Mouse (Mus musculus) thymus, postnatal 36 days (tissue): ENCODE results near the gene Stx5a.
A peak's percentile ranks its signal among the peaks of the same experiment; 100 is the strongest.

ENCODE experiments used
- DNase-seq, 2 experiments: peaks; one replicate each; pipeline ENCODE4 v3.0.0; 2022; ENCODE audit warnings: mixed read lengths in 2 of 2

Stx5a gene

DNA sequence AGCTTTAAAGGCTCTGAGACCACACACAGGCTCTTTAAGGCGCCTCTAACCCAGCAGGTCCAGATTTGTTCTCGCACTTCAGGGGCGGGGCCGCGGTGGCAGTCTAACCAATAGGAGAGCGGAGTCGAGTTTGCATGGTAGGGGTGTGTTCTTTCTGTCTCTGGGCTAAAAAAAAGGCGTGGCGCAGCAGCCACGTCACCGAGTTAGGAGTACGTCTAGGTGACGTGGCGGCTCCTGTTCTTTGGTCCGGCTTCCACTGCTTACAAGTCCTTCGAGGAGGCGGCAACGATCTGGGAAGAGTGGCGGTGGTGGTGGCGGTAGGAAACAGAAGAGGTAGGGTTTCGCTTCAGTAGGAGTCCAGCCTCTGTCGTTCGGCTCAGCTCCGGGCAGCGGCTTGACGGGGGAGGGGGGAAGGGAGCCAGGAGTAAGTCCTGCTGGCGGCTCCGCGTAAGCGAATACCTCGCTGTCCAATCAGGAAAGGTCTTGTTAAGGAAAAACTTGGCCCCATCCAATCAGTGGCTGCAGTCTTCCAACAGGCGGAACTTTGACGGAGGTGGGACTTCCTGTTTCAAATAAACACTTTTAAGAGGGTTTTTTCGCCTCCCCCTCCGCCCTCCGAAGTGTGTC lies at the start of gene Stx5a:
TSS of gene Stx5a (plus strand) at position 171 of the 627 bp plus-strand sequence.
- peak; percentile 91 to 95 for DNase-seq

DNA sequence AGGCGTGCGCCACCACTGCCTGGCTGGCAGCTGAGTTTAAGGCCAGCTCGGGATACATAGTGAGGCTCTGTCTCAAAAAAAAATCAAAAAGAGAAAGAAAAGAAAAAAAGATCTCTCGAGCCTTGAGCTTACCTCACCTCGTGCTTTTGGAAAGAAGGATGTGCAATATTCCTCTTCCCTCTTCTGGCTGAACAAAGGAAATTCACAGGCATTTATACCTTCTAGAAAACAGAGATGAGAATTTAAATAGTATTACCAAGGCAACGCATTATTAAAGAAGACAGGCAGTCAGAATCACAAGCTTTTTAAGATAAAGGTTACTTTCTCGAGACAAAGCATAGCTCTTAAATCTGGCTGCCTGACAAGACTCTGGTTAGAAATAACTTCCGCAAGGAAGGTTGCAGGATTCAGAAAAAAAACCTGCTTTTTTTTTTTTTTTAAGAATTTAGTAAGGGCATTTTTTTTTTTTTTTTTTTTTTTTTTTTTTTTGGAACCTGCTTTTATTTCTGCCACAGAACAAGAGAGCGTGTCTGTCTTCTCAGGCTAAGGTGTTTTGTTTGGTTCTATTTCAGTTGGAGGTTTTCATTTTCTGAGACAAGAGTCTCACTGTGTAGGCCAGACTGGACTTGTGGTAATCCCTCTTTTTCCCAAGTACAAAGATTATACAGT lies 49.2 kb upstream of the Stx5a start:
- no peak for DNase-seq

DNA sequence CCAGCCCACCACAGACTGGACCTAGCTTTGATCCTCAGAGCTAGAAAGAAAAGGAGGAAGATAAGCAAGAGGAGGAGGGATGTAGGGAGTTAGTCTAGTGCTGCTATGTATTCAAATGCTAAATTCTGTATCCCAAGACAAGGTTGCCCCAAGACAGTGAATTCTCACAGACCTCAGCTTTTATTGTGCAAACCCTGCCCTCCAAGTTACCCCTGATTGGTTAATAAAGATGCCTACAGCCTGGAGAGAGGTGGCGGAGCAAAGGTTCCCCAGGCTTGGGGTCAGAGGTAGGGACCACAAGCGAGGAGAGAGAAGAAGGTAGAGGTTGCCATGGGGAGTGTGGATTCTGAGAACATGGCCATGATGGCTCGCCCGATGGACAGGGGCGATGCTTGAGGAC lies 48.5 kb upstream of the Stx5a start:
- DNase-seq = no peak

DNA sequence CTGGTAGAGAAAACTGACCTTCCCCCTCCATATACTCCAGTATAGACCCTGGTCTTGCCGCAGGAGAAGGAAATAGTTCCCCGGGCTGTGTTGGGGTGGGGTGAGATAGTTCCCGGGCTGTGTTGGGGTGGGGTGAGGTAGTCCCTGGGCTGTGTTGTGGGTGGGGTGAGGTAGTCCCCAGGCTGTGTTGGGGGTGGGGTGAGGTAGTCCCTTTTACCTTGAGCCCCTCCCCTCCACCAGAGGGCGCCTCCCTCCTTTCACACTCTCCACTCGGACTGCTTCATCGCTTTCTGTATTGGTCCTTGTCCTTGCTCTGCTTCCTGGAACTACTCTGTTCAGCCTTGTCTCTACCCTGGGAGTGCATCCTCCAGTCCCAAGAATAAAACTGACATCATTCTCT lies 45.9 kb upstream of the Stx5a start:
- DNase-seq = peak; percentile 71 to 75

DNA sequence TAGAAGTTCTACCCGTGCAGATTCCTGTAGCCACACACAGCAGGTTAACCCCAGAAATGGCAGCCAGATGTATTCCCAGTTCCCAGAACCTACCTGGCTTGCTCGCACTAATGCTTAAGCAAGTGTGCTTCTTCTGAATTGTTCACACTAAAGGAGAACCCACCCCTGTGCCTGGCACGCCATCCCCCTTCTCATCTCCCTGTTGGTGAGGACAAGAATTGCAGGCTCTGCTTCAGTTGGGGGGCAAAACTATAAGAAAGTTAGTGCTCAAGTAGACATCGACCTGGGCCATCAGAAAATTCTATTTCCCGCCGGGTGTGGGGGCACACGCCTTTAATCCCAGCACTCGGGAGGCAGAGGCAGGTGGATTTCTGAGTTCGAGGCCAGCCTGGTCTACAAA lies 41.6 kb upstream of the Stx5a start:
- DNase-seq = no peak

DNA sequence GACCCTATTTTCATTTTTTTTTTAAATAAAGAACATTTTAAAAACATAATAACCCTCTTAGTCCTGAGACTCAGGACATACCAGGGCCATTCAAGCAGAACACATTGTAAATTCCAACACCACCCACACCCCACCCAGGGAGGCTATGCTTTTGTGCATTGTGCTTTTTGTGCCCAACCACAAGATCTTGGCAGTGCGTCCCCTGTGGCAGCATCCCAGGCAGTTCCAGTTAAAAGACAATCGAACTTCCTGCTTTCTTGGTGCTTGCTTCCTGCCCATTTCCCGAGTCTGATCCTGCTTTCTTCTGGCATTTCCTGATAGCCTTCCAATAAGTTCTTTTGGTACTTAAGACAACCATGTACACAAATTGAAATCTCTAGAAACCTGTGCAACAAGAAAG lies 38.8 kb upstream of the Stx5a start:
- no peak for DNase-seq

DNA sequence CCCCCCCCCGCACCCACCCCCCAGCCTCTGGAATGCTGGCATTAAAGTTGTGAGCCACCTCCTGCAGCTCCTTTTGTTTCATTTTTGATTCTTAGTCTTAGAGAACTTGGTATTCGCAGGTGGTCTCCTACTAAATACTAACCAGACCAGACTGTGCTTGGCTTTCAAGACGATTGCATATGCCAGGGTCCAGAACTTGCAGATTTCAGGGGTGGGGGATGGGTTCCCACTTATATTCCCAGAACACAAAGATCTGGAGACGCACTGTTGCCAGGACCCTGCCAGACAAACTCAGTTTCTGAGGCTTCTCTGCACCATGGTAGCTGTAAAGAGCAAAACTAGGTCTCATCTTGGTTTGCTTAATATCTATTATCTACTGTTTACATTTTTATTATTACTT lies 37.6 kb upstream of the Stx5a start:
- no peak for DNase-seq

DNA sequence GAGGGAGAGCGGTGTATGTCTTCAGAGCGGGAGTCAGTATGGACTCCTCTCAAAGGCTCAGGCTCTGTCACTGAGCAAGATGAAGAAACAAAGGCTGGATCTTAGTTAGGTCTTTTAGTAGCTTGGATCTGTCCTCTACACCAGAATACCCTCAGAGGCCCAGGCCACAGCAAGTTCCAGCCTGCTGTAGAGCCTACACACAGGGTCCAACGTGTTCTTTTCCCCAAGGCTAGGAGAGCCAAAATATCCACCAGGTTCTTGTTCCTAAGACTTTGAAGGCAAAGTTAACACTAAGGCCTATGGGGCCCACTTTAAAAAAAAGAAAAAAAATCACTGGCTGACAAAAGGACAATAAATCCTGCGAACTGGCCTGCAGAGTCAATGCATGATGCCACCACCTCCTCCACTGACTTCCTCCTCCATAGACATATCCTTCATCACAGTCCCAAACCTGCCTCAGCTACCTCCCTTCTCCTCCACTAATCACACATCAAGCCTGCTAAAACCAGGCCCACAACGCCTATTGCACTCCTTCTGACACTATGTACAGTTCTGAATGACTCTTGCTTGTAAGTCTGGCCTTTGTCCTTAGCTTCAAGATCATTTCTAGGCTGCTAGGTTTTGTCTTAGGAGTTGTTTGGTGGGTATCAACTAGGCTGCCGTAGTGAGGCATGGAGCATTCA lies 36.0 kb upstream of the Stx5a start:
- no peak for DNase-seq

DNA sequence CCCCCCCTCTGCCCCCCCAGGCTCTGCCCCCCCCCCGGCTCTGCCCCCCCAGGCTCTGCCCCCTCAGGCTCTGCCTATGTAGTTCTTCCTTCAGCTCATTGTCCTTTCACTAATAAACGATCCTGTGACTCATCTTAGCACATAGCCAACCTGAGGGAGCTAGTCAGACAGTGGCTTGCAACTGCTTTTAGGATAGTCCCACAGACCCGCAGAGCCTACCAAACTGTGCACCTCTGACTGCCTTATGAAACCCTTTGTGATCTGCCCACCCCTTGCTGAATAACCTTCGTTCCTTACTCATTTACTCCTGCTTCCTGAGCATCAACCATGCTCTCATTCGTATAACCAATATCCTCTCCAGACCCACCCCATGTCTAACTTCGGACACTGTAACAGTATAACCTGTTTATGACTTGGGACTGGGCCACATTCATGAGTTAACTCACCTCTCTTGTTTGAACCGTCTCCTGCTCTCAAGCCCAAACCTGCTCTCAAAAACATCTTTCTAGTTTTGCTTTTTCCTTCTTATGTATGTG lies 35.0 kb upstream of the Stx5a start:
- DNase-seq = no peak

DNA sequence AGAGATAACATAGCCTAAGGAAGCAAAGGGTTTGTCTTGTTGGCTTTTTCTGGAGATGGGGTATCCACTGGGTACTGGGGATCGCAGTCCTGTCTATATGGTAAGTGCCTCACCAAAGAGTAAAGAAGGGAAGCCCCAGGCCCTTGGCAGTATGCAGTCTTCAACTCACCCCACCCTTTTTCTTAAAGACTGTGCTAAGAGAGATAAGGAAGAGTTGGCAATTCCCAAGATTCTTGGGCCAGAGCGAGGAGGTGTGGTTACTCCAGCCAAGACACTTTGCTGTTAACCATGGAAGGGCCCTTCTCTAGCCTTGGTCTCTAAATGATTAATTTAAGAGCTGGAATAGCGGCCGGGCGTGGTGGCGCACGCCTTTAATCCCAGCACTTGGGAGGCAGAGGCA lies 34.3 kb upstream of the Stx5a start:
- no peak for DNase-seq

DNA sequence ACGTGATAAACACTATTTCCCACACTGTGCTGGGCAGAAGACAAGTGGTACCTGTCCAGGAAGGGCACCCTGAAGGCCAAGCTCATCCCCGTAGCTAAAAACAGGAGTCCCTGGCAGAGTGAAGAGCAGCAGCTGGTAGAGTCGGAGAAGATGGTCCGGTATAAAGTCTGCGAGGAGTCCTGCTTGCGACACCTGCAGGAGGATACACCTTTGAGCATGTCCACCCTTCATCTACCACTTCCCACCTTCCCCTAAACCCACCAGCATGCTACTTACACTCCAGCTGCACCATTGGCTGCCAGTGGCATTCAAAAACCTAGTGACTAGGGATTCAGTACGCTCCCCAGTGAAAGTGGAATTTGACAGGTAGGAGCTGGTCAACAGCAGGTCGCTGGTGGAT lies 32.3 kb upstream of the Stx5a start:
- no peak for DNase-seq

DNA sequence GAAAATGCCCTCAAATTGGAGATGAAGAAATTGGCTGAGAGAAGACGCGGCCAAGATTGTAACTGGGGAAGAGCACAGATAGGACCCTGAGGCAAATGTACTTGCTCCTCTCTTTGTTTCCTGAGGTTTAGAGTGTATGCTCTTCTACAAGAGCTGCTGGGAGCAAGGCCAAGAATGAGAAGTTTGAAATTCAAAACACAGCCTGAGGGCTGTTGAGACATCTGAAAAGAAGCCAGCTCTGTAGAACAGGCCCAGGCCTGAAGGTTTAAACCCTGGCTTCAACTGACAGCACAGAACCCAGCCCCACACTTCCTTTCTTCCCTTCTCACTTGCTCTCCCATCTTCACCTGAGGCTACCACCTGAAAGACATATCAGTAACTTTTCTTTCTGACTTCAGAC lies 31.2 kb upstream of the Stx5a start:
- DNase-seq = no peak

DNA sequence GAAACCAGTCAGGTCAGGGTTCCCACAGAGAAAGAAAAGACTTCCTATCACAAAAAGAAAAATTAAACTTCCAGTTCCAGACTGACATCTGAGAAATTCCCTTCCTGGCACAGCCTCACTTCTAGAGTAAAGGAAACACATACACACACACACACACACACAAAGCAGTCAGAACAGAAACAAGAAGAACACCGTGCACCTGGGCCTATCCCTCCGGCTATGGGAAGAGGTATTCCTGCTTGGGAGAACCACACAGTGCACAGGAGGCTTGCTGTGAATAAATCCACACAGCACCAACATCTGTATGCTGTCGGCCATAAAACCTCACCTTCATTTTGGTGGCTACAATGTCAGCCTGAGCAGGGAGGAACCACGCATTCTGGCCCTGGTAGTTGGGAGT lies 29.7 kb upstream of the Stx5a start:
- no peak for DNase-seq

DNA sequence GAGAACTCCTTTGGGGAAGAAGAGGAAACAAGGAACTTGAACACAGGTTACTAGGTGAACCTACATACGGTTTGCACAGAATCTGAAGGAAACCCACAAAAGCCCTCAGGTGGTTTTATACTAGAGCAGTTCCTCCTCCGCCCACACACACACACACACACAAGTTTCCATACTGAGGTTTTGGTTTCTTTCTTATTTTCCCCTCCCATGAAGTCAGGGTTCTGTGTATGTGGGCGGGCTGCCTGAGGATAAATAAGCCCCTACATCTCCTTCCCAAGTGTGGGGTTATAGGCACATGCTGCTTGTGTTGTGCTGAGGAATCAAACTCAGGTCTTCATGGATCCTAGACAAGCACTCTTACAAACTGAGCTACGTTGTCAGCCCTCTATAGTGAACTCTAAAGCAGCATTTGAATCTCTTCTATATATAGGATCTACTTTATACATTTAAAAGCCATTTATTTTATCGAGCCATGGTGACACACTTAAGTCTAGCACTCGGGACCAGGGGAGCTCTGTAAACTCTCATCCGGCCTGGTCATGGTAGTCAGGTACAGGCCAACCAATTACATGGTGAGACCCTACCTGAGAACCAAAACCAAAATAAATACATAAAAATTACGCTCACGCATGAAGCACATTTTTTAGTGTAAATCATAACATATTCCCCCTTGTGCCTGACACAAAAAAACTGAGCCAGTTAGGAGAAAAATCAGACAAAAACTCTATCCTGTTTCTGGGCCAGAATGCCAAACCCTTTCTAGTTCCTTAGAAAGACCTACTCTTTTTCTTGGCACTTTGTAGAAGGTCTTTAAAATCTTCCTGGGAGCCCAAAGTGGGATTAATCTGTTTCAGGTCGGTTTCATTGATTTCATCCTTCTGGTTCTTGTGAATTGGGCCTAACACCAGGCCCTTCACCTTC lies 29.0 kb upstream of the Stx5a start:
- DNase-seq = peak; percentile 48 to 58

DNA sequence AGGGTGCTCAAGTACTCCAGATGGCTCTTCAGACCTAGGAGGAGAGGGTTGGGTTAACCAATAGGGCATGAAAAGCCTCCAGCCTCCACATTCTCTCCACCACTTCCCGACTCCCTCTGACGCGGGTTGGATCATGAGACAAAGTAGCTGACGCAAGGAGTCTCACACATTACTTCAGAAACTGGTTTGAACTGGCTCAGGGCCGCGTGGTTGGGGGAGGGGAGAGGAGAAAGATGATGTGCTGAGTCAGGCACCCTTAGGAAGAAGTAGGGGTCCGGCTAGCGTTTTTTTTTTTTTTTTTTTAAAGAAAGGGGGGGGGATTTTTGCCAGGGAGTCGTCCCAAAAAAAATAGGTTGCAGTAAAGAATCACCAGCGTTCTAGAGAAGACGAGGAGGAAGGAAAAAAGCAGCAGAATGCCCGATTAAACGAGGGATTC lies 28.3 kb upstream of the Stx5a start:
- DNase-seq = peak; percentile 64 to 78

DNA sequence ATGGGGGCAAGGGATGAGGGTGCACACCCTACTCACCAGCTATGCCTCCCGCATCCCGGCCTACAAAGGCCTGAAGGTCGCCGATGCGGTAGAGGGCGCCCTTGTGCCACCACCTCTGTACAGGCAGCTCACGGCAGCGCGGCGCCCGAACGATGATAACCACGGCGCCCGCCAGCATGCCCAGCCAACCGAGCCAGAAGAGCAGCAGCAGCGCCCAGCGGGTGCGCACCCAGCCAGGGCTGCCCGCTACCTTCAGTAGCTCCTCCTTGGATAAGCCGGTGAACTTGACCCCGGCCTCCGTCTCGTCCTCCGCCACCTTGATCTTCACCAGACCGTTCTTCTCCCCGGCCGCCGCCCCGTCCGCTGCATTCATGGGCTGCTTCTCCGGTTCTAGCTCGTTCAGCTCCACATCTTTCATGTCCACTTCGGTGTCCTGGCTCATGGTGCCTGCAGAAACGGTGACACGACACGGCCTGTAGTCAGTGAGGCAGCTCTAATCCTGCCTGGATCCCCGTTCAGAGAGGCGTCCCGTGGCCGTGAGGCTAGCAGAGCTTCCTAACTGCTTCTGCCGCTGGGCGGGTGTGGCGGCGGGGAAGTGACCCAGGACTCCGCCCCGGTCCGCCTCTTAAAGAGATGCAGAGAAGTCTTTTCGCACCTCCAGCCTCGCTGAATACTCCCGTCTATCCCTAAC lies 27.8 kb upstream of the Stx5a start:
- peak; percentile 96 to 97 for DNase-seq

DNA sequence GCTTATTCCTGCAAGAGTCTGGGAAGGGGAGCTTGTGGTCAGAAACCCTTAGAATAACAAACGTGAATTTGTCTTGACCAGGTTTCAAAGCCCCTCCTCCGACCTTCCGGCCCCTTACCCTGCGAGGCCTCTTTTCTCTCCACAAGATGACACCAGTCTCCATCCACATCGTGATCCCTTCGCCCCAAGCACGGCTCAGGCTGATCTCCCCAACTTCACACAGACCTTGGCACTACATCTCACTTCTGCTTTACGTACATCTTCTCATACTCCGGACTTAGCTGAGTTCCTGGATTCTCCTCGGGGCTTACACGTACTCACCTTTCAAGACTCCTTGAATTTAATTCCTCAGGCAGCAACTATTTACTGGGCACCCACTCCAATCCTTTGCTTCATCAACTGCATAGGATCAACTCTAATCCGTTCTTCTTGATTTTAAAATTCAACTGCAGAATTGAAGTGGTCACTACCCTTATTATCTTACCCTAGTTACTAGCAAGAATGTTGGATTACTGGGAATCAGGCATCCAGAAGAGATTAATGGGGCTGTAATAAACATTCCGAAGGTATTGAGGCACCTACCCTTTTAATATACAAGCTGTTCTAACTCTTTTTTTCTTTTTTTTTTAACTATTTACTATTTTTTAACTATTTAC lies 27.1 kb upstream of the Stx5a start:
- no peak for DNase-seq

DNA sequence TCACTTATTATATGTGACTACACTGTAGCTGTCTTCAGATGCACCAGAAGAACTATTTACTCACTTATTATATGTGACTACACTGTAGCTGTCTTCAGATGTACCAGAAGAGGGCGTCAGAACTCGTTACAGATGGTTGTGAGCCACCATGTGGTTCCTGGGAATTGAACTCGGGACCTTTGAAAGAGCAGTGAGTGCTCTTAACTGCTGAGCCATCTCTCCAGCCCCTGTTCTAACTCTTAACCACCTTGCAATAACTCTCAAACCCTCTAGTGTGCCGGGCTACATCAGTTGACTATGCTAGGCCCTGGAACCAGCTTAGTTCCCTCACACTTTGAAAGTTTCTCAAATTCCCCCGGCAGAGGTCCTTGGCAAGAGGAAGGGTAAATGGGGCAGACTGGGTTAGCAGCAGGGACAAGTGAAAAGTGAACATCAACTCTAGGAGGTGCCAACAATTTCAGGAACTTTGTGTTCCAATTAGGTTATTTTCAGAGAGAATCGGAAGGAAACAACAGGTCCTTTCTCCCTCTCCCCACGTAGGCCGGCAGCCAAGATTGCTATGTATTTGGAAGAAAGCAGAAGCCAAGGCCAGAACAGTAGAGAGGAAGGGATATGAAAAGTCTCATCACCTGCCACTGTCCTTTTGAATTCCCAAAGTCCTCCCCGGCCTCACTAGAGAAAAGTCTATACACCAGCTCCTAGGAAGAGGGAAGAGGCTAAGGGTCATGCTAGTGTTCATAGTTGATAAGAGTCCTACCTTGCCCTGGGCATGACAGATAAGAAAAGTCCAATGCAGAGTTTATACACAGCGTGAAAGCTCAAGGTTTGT lies 26.3 kb upstream of the Stx5a start:
- no peak for DNase-seq

DNA sequence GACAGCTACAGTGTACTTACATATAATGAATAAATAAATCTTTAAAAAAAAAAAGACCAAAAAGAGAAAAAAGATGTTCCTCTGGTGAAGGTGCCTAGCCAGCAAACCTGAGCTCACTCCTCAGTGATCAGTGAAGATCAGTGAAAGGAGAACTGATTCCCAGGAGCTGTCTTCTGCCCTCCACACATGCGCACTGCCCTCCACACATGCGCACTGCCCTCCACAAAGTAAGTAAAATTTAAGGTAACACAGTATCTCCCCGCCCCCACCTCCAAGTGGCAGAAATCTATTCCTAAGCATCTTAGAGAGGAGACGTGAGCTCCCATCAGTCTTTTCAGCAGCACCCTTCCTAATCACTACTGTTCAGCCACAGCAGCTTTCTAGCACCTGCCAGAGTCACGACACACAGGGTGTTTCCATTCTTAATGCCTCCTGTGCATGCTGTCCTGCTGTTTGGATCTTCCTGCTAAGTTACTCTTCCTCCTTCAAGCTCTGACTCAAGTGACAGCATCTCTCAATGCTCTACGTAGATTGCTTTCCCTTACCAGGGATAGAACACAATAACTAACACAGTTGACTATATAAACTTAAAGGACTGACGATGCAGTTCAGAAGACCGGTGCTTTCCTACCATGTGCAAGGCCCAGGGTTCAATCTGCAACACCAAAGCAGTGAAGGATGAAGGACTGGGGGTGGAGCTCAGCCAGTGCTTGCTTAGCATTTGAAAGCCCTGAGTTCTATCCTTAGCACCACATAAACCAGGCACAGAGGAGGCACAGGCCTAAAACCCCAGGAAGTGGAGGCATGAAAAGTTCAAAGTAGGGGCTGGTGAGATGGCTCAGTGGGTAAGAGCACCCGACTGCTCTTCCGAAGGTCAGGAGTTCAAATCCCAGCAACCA lies 25.1 kb upstream of the Stx5a start:
- DNase-seq = no peak
